Mouse (Mus musculus): ENCODE measurements around the gene Myom1. TPM values are rescaled to one million over a fixed set of nuclear protein-coding genes. Genes with fewer than 3 reads are reported as not detected.

The Myom1 gene
- polyA plus RNA-seq, 1 experiment from 2014 or later, result 1.3 TPM

DNA sequence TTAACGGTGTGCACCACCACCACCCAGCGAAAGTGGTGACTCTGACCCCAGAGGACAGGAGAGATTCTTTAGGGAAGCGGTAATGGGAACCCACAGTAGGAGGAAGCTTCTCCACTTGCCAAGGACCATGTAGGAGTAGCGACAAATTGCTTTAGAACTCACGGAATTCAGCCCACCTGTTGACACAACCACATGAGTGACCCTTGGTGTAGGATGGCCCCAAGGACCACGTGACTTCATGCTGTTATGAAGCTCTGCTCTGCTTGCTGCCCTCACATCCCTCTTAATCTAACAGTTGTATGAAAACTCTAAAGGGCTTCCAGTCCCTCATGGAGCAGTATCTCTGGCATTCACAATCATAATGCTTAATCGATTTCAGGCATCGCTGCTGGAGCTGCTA, 46.9 kb downstream of the Myom1 start:
- ATAC-seq (ENCODE audit: low FRiP score, low TSS enrichment), result no peak
- Histone ChIP-seq H3K27me3 (ENCODE audit: control insufficient read depth, insufficient read depth, low read length) (no peaks in the 10 kb centered on the region), H3K9me3 (ENCODE audit: control insufficient read depth, low read length) (no peaks in the 10 kb centered on the region), H3K4me3 (replicated peaks; ENCODE audit: low read depth, low read length) (no peak overlapping the region), H3K36me3 (ENCODE audit: control insufficient read depth, insufficient read depth, low read length) (no peaks in the 10 kb centered on the region), H3K9ac (replicated peaks; ENCODE audit: low read length) (no peak overlapping the region), H3K27ac (replicated peaks; ENCODE audit: low read depth, low read length) (no peak overlapping the region), H3K4me1 (ENCODE audit: control insufficient read depth, insufficient read depth, low read length) (no peaks in the 10 kb centered on the region), H3K4me2 (ENCODE audit: low read length) (no peak overlapping the region)
- WGBS, result 92% methylated on average over 8 of the region's 8 CpGs
- no peak for DNase-seq

DNA sequence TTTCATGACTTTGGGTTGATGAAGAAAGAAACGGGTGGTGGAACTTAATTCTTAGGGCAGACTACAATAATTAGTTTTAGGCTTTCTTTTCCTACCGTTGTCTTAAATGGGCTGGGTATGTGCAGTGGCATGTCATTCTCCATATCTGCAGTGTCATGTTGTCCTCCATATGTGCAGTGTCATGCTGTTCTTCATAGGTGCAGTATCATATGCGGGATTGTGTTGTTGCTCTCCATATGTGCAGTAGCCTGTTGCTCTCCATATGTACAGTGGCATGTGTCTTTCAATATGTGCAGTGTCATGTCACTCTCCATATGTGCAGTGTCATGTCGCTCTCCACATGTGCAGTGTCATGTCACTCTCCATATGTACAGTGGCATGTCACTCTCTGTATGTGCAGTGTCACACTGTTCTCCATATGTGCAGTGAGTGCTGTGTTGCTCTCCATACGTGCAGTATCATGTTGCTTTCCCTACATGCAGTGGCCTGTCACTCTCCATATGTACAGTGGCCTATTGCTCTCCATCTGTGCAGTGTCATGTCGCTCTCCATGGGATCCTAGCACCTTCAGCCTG, 50.8 kb downstream of the Myom1 start:
- Histone ChIP-seq H3K9ac (replicated peaks; ENCODE audit: low read length) (no peak overlapping the region), H3K27ac (replicated peaks; ENCODE audit: low read depth, low read length) (no peak overlapping the region), H3K27me3 (ENCODE audit: control insufficient read depth, insufficient read depth, low read length) (no peaks in the 10 kb centered on the region), H3K4me2 (ENCODE audit: low read length) (no peak overlapping the region), H3K4me1 (ENCODE audit: control insufficient read depth, insufficient read depth, low read length) (no peaks in the 10 kb centered on the region), H3K36me3 (ENCODE audit: control insufficient read depth, insufficient read depth, low read length) (no peaks in the 10 kb centered on the region), H3K9me3 (ENCODE audit: control insufficient read depth, low read length) (no peaks in the 10 kb centered on the region), H3K4me3 (replicated peaks; ENCODE audit: low read depth, low read length) (no peak overlapping the region)
- DNase-seq, result no peak
- WGBS, result 85% methylated on average over 6 of the region's 6 CpGs
- no peak for ATAC-seq (ENCODE audit: low FRiP score, low TSS enrichment)

DNA sequence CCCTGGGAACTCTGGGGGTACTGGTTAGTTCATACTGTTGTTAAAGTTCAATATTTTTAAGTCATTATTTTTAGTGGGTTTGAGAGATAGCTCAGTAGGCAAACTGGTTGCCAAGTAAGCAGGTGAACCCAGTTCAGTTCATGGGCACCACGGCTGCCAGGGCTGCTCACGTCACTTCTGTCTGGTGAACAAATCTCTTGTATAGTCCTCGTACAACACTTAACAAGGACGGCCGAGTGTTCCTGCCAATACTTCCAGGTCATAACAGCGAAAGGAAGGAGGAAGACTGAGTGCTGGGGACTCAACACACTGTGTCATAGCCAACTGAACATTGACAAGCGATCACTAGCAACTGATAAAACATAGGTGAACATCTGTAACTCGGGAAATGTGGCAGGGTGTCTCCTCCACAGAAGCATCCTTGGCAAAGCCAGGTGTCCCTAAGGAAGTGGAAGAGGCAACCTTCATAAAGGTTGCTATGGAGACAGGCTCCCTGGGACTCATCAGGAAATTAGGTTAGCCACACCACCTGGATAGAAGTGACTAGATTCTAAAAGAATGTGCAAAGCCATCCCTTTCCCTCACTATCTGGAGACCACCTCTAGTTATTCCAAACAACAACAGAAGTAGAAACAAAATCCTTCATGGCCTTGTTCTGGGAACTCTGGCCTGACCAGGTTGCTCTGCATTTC, 52.9 kb downstream of the Myom1 start:
- 86% methylated on average over 8 of the region's 8 CpGs for WGBS
- Histone ChIP-seq H3K4me3 (replicated peaks; ENCODE audit: low read depth, low read length) (no peak overlapping the region), H3K9me3 (ENCODE audit: control insufficient read depth, low read length) (no peaks in the 10 kb centered on the region), H3K4me1 (ENCODE audit: control insufficient read depth, insufficient read depth, low read length) (no peaks in the 10 kb centered on the region), H3K9ac (replicated peaks; ENCODE audit: low read length) (no peak overlapping the region), H3K27ac (replicated peaks; ENCODE audit: low read depth, low read length) (no peak overlapping the region), H3K27me3 (ENCODE audit: control insufficient read depth, insufficient read depth, low read length) (no peaks in the 10 kb centered on the region), H3K36me3 (ENCODE audit: control insufficient read depth, insufficient read depth, low read length) (no peaks in the 10 kb centered on the region), H3K4me2 (ENCODE audit: low read length) (no peak overlapping the region)
- ATAC-seq (ENCODE audit: low FRiP score, low TSS enrichment) (no peak), DNase-seq (no peak)

DNA sequence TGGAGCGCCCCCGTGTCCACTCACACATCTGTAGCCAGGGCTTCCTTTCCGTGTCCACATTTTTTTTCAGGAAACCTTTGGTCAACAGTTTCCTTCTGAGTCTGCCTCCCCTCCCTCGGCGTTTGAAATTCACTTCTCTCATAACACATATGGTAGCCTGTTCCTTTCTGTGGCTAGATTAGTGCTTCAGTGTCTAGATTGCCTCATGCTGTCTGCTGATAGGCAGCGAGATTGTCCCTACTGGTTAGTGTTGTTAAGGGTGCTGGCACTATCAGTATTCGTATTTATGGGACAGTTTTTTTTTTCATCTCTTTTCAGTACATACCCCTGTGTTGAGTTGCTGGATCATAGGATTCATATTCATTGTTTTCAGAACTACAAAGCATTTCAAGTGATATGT, 54.0 kb downstream of the Myom1 start:
- 89% methylated on average over 7 of the region's 7 CpGs for WGBS
- ATAC-seq (ENCODE audit: low FRiP score, low TSS enrichment) (no peak), DNase-seq (no peak)
- Histone ChIP-seq H3K4me1 (ENCODE audit: control insufficient read depth, insufficient read depth, low read length) (no peaks in the 10 kb centered on the region), H3K4me3 (replicated peaks; ENCODE audit: low read depth, low read length) (no peak overlapping the region), H3K4me2 (ENCODE audit: low read length) (no peak overlapping the region), H3K9ac (replicated peaks; ENCODE audit: low read length) (no peak overlapping the region), H3K27ac (replicated peaks; ENCODE audit: low read depth, low read length) (no peak overlapping the region), H3K36me3 (ENCODE audit: control insufficient read depth, insufficient read depth, low read length) (no peaks in the 10 kb centered on the region), H3K9me3 (ENCODE audit: control insufficient read depth, low read length) (no peaks in the 10 kb centered on the region), H3K27me3 (ENCODE audit: control insufficient read depth, insufficient read depth, low read length) (no peaks in the 10 kb centered on the region)

DNA sequence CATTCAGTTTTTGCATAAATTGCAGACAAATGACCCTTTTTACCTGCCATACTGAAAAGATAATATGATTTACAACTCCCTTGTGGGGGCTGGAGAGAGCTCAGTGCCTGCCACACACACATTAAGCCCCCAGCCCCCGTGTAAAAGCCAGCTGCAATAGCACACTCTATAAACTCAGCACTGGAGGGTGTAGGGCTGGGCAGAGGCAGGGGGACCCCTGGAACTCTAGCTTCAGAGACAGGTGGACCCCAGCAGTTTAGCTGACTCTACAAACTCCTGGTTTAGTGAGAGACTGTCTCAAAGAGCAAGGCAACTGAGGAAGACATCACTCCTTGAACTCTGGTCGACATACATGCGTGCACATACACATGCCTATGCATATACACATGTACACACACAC, 55.3 kb downstream of the Myom1 start:
- Histone ChIP-seq H3K27ac (replicated peaks; ENCODE audit: low read depth, low read length) (no peak overlapping the region), H3K9me3 (ENCODE audit: control insufficient read depth, low read length) (no peaks in the 10 kb centered on the region), H3K9ac (replicated peaks; ENCODE audit: low read length) (no peak overlapping the region), H3K4me1 (ENCODE audit: control insufficient read depth, insufficient read depth, low read length) (no peaks in the 10 kb centered on the region), H3K4me2 (ENCODE audit: low read length) (no peak overlapping the region), H3K4me3 (replicated peaks; ENCODE audit: low read depth, low read length) (no peak overlapping the region), H3K36me3 (ENCODE audit: control insufficient read depth, insufficient read depth, low read length) (no peaks in the 10 kb centered on the region), H3K27me3 (ENCODE audit: control insufficient read depth, insufficient read depth, low read length) (no peaks in the 10 kb centered on the region)
- WGBS, result 83% methylated on average over 3 of the region's 3 CpGs
- no peak for ATAC-seq (ENCODE audit: low FRiP score, low TSS enrichment)
- no peak for DNase-seq

DNA sequence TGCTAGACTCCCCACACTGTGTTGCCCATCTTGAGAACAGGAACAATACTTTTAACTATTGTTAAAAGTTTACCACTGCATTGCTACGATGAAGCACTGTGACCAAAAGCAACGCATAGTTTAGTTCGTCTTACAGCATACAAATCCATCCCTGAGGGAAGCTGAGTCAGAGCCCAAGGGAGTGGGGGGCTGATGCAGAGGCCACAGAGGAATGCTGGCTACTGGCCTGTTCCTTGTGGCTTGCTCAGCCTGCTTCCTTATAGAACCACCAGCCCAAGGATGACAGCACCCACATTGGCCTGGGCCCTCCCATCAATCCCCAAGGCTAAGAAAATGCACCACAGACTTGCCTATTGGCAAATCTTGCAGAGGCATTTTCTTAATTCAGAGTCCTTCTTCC, 56.8 kb downstream of the Myom1 start:
- Histone ChIP-seq H3K4me3 (replicated peaks; ENCODE audit: low read depth, low read length) (no peak overlapping the region), H3K27me3 (ENCODE audit: control insufficient read depth, insufficient read depth, low read length) (no peaks in the 10 kb centered on the region), H3K4me1 (ENCODE audit: control insufficient read depth, insufficient read depth, low read length) (no peaks in the 10 kb centered on the region), H3K27ac (replicated peaks; ENCODE audit: low read depth, low read length) (no peak overlapping the region), H3K36me3 (ENCODE audit: control insufficient read depth, insufficient read depth, low read length) (no peaks in the 10 kb centered on the region), H3K9me3 (ENCODE audit: control insufficient read depth, low read length) (no peaks in the 10 kb centered on the region), H3K4me2 (ENCODE audit: low read length) (no peak overlapping the region), H3K9ac (replicated peaks; ENCODE audit: low read length) (no peak overlapping the region)
- 89% methylated on average over 3 of the region's 3 CpGs for WGBS
- no peak for ATAC-seq (ENCODE audit: low FRiP score, low TSS enrichment)
- no peak for DNase-seq

DNA sequence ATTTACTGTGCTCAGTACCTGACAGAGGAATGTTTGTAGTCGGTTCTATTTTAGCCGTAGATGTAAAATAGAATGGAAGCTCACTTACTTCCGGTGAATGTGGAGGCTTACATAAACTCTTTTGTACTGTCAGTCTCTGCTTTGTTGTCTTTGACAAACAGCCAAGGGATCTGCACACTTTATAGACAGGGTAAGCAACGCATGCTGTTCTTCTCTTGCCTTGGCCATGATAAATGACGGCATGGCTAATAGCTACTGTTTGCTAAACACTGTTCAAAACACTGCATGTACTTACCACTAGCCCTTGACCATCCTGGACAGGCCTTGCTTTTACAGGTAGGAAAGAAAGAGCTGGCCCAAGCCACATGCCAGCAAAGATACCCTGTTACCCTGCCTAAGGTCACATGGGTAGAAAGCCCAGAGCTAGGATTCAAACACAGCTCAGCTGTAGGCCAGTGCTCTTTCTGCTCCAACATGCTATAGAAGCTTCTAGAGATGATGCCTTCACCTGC, 59.7 kb downstream of the Myom1 start:
- Histone ChIP-seq H3K9ac (replicated peaks; ENCODE audit: low read length) (no peak overlapping the region), H3K27me3 (ENCODE audit: control insufficient read depth, insufficient read depth, low read length) (no peaks in the 10 kb centered on the region), H3K4me1 (ENCODE audit: control insufficient read depth, insufficient read depth, low read length) (no peaks in the 10 kb centered on the region), H3K27ac (replicated peaks; ENCODE audit: low read depth, low read length) (no peak overlapping the region), H3K9me3 (ENCODE audit: control insufficient read depth, low read length) (no peaks in the 10 kb centered on the region), H3K4me3 (replicated peaks; ENCODE audit: low read depth, low read length) (no peak overlapping the region), H3K36me3 (ENCODE audit: control insufficient read depth, insufficient read depth, low read length) (no peaks in the 10 kb centered on the region), H3K4me2 (ENCODE audit: low read length) (no peak overlapping the region)
- WGBS, result 49% methylated on average over 5 of the region's 5 CpGs
- ATAC-seq (ENCODE audit: low FRiP score, low TSS enrichment) (no peak), DNase-seq (no peak)

DNA sequence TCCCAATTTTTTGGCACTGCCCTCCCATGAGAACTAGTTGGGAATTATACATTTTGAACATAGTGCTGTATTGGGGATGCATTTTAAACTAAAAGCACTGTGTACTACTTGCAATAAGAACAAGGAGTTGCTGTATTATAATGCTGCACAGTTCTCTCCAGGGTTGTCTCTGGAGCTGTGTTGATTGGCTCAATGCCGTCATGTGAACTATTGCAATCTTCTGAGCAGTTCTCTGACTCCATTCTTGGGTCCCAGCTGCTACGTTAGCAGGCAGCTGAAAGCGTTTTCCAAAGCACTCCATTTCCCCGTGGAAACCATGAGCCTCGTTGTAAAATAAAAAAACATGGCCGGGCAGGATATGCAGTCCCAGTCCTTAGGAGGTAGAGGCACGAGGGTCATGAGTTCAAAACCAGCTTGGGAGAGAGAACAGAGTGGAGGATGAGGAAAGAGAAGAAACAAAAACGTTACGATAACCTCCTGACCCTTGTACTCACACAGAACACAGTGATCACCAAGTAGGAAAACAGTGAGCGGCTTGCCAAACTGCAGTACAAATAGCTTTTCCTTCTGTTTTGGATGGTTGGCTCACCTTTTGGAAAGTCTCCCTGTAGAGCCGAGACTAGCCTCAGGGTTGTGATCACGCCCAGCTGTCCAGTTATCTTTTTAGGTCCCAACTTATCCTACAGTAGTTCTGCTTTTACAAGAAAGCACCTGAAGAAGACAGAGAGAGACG, 60.6 kb downstream of the Myom1 start:
- no peak for DNase-seq
- no peaks in the 10 kb centered on the region for H3K9me3 ChIP-seq (ENCODE audit: control insufficient read depth, low read length)
- H3K4me3 ChIP-seq (replicated peaks; ENCODE audit: low read depth, low read length), result no peak overlapping the region
- H3K4me2 ChIP-seq (ENCODE audit: low read length), result no peak overlapping the region
- H3K36me3 ChIP-seq (ENCODE audit: control insufficient read depth, insufficient read depth, low read length), result no peaks in the 10 kb centered on the region
- H3K4me1 ChIP-seq (ENCODE audit: control insufficient read depth, insufficient read depth, low read length), result no peaks in the 10 kb centered on the region
- no peak overlapping the region for H3K27ac ChIP-seq (replicated peaks; ENCODE audit: low read depth, low read length)
- WGBS, result 74% methylated on average over 13 of the region's 13 CpGs
- H3K9ac ChIP-seq (replicated peaks; ENCODE audit: low read length), result no peak overlapping the region
- ATAC-seq (ENCODE audit: low FRiP score, low TSS enrichment), result no peak
- H3K27me3 ChIP-seq (ENCODE audit: control insufficient read depth, insufficient read depth, low read length), result no peaks in the 10 kb centered on the region
